Mouse (Mus musculus): ENCODE measurements around the gene Hvcn1.

Hvcn1 gene

DNA sequence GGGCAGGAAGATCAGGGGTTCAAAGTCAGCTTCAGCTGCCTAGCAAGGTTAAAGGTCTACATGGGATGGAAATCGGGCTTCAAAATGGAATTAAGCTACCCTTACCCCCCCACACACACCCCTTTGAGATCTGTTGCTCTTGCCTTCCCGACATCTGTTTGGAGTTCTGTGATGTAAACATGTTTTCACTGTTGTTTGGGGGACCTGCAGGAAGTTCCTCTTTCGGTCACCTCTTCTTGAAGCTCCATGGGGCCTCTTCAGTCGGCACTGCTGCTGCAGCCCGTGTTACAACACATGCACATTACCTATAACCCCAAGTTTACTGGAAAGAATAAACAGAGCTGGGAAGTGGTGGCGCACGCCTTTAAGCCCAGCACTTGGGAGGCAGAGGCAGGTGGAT lies 60.5 kb downstream of the Hvcn1 start:
- DNase-seq (ENCODE audit: low spot score in 2 of 2): no peak

DNA sequence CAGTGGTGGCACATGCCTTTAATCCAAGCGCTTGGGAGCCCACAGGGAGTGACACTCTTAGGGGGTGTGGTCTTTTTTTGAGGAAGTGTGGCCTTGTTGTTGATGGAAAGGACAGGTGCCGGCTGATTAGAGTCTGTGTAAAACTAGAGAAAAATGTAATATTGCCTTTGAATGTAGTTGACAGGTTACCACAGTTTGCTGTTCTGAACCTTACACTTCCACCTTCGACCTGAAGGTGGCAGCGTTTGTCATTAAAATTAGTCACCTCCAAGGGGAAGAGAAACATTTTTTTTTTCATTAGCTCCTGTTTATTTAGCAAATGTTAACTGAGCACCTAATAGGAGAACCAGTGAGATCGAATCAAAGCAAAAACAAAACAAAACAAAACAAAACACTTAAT lies 61.3 kb downstream of the Hvcn1 start:
- DNase-seq (ENCODE audit: low spot score in 2 of 2): peak in 1 of 2 experiments; percentile 74

DNA sequence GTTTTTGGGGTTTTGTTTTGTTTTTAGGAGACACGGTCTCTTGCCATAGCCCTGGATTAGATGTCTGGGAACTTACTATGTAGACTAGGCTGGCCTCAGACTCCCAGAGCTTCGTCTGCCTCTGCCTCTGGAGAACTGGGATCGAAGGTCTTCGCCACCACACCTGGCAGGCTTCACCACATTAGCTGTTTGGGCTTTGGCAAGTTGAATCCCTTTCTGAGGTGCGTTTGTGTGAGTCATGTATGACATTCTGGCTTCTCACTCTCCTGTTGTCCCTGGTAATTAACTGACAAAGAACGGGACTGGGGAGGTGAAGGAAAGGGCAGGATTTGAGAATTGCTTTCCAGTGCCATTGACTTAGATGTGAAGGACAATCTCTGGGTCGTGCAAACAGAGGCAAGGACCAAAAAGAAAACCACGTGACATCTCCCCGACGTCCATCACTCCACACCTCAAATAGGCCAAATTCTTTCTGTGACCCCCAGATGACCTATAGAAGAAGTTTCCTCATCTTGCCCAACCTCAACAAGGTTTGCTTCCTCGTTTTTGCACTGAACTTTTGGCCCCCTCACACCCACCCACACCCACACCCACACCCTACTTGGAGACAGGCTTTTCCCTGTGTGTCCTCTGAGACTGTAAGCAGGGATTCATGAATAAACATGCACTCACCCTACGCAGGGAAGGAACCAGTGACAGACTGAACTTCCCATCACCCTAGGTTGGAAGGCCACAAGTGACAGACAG lies 62.4 kb downstream of the Hvcn1 start:
- DNase-seq (ENCODE audit: low spot score in 2 of 2): no peak

DNA sequence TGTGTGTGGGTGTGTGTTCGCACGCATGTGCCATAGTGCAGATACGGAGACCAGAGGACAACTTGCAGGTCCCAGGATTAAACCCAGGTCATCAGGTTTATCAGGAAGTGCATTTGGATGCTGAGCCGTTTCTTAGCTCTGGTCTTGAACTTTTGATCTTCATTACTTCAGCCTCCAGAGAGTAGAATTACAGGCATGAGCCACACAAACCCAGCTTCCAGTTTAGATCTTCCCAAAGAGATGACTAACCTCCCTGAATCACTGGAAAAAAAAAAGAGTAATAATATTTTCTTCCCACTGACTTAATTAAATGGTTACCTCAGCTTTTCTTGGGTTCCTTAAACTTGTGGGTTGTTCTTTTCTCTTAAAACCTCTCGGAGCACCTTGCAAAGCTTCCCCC lies 66.2 kb downstream of the Hvcn1 start:
- DNase-seq (ENCODE audit: low spot score in 2 of 2): no peak

DNA sequence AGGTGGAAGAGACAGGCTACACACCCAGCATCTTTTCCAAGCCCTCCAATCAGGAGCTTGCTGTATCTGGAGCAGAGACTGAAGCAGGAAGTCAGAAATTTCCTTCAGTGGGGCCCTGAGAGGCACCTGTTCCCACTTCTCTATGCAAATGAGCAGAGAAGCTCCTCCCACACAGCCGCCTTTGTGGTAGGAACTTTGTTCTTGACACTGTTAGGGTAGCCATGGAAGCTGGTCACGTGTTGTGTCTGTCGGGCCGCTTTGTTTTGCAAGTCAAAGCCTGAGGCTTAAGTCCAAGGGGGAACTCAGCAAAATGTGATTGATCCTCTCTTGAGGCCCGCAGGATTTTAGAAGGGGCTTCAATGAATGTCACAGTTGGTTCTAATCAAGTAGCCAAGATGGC lies 68.2 kb downstream of the Hvcn1 start:
- DNase-seq (ENCODE audit: low spot score in 2 of 2): no peak

DNA sequence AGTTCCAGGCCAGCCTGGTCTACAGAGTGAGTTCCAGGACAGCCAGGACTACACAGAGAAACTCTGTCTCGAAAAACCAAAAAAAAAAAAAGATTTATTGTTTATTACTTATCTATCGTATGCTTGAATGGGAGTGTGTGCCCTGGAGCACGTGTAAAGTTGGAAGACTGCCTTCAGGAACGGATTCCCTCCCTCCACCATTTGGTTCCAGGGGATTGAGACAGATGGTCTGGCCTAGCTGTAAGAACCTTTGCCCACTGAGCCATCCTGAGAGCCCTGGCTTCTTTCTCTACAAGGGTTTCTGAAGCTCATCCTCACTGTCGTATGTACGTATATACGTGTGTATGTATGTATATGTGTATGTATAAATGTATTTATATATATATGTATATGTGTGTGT lies 72.3 kb downstream of the Hvcn1 start:
- no peak for DNase-seq (ENCODE audit: low spot score in 2 of 2)

DNA sequence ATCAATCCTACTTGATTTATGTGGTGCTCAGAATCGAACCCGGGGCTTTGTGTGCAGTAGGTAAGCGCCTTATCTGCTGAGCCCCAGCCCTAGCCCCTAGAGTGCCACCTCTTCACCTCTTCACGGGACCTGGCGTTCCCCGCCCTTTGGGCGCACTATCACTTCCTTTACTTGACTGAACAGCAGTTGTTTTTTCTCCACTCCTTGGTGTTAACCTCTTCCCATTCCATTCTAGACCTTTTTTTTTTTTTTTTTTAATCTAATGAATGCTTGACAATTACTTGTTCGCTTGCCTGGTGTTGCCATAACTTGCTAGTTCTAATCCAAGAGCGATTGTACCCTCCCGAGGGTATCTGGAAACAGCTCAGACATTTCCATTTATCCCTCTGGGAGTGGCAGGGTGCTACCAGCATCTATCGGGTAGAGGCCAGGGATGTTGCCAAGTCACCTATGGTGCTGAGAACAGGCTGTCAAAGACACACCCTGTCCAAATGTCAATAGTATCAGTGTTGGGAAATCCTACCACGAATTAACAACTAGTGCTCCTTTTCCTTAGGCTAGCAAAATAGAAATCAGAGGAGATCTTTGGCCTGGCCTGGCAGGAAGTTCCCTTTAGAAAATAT lies 73.3 kb downstream of the Hvcn1 start:
- no peak for DNase-seq (ENCODE audit: low spot score in 2 of 2)

DNA sequence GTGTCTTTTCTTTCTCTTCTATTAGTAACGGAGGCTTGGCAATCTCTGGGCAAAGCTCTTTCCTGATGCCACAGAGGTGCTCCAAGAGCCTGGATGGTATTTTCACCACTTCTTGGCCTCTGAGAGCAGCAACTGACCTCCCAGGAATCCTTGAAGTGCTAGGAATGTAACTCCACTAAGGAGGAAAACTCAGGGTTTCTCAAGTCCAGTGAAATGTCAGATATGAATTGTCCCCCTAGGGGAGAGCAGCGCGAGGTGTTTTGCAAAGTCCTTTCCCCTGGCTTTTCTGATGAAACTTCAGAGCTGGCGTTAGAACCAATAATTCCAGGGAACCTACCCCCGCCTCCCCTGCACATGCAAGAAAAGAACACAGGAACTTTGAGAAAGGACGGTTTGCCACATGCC lies 73.8 kb downstream of the Hvcn1 start:
- DNase-seq (ENCODE audit: low spot score in 2 of 2): no peak

DNA sequence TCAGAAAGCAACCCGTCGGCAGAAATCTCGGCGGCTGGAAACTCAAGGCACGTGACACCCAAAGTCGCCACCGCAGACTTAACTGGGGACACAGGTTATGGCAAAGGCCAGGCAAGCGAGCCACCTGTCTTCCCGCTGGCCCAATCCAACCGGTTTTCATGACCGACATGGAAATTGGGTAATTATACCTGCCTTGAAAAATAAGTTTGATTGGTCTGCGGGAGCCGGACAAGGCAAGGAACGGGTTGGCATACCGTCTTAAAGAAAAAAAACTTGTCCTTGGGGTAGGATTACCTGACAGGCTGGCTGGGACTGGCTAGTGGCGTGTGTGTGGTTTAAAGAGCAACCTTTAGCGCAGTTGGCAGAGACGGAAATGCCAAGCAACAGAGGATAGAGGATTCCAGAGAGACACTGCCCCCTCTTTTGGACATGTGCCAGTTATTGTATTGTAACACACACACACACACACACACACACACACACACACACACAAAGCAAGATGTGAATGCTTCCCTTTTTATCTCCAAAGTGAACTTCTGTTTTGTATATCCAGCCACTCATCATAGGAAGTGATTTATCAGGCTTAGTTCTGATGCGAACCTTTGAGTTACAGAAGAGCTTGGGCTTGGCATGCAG lies 74.3 kb downstream of the Hvcn1 start:
- DNase-seq (ENCODE audit: low spot score in 2 of 2): no peak

DNA sequence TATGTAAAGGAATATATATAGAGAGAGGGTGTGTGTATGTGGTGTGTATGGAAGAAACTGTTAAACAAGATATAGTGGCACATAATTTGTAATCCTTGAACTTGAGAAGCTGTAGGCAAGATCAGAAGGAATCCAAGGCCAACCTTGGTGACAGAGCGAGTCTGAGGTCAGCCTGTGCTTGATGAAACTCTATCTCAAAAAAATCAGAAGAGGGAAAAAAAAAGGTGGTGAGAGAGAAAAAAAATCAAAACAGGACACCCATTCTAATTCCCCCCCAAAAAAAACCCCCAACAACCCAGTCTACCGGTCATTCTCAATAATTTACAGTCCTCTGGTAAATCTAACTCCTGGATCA lies 77.2 kb downstream of the Hvcn1 start:
- DNase-seq (ENCODE audit: low spot score in 2 of 2): no peak

DNA sequence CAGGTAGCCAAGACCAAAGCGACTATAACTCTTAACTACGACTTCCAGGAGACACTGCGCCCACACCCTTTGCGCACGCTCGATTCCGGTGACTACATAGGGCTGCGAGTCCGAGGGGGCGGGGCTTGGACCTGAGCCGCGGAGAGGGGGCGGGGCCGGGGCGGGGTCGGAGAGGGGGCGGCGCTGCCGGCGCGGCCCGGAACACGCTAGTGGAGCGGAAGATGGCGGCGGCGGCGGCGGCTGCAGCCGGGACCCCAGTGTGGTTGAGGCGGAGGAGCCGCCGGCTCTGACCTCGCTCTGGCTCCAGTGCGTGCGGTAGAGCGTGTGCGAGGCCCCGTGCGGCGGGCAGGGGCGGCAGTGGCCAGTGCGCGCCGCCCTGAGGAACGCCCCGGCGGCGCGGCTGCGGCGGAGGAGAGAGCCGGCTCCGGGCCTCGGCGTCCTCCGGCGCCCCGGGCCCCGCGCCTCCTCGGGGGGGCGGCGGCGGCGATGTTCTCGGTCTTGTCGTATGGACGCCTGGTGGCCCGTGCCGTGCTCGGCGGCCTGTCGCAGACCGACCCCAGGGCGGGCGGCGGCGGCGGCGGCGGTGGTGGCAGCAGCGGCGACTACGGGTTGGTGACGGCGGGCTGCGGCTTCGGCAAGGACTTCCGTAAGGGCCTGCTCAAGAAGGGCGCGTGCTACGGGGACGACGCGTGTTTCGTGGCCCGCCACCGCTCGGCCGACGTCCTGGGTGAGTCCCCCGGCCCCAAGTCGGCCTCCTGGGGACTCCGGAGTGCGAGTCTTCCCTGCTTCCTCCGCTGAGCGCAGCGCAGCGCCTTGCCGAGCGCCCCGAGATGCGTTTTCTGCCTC lies 77.8 kb downstream of the Hvcn1 start, which contains the start of gene Pptc7:
TSS of gene Pptc7 (plus strand) at position 183 of the 846 bp plus-strand sequence.
- DNase-seq (ENCODE audit: low spot score in 2 of 2): peak; percentile 67 to 87

DNA sequence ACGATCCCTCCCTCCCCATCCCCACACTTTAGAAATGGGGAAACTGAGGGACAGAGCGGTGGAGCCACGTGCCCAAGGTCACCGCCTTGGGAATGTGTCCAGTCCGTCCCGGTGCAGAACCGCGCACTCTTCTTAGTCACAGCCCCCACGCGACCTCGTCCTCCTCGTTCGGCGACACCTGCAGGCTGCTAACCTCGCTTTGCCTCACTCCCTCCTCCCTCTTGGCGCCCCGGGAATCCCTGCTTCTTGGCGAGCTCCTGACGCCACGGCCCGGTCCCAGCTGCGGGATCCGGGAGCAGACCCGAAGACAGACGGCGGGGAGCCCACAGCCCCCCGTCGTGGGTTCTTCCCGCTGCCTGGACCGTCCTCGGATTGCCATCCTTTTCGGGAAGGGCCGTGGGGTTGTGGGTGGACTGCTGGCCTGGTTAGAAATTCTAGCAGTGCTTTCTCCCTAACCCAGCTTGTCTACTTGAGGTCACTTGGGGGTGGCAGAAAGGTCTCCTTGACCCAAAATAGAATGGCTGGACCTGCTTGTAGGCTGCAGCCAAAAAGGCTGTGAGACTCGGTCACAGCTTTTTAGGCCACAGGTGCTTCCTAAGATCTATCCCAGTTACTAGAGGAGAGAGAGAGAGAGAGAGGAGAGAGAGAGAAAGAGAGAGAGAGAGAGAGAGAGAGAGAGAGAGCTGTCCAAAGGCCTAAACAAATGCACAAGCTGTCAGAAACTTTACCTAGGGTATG lies 78.6 kb downstream of the Hvcn1 start:
- no peak for DNase-seq (ENCODE audit: low spot score in 2 of 2)

DNA sequence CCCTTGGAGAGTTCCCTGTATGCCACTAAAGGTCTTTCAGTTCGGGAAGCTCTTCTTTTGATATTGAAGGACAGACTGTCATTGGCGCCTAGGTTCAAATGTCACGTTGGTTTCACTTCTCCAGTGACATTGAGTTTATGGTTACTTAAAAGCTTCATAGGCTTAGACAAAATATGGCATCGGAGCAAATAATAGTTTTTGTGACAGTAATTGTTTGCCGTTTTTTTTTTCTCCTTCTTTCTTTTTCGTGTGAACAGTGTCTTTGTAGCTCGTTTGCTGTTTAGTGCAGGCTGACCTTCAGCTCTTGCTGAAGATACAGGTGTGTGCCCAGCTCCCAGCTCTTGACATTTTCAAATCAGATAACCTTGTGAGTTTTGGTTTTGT lies 79.2 kb downstream of the Hvcn1 start:
- DNase-seq (ENCODE audit: low spot score in 2 of 2): no peak

DNA sequence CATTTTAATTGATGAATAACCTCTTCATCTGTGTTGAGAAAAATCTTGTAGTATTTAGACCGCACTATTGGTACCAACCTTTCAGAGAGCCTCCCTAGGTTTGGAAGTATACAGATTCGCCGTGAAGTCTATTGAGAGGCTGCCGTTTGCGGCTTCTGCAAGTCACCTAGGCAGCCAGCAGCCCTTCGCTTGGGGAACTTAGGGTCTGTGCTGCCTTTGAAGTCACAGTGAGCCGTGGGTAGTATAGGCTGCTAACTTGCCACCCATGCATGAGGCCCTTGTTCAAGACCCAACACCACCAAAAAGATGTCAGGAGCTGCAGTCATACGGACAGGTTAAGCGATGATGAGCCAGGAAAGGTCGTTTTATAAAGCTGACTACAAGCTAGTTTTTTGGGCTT lies 79.6 kb downstream of the Hvcn1 start:
- no peak for DNase-seq (ENCODE audit: low spot score in 2 of 2)

DNA sequence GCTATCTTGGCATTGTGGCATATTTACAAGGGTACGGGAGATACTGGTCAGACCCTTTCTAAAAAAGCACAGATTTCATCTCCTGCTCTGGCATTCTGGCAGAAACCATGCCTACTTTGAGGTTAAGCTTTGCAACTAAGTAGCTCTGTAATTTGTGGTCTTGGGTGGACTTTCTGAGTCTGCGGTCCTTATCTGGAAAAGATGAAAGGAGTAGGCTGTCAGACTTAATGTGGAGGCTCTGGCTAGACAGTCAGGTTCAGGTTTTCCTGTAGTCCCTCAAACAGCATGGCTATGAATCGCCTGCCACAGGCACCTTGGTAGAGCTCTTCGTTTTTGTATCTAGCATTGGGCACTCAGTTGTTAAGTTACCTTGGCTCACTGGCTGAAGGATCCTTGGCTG lies 80.4 kb downstream of the Hvcn1 start:
- no peak for DNase-seq (ENCODE audit: low spot score in 2 of 2)

DNA sequence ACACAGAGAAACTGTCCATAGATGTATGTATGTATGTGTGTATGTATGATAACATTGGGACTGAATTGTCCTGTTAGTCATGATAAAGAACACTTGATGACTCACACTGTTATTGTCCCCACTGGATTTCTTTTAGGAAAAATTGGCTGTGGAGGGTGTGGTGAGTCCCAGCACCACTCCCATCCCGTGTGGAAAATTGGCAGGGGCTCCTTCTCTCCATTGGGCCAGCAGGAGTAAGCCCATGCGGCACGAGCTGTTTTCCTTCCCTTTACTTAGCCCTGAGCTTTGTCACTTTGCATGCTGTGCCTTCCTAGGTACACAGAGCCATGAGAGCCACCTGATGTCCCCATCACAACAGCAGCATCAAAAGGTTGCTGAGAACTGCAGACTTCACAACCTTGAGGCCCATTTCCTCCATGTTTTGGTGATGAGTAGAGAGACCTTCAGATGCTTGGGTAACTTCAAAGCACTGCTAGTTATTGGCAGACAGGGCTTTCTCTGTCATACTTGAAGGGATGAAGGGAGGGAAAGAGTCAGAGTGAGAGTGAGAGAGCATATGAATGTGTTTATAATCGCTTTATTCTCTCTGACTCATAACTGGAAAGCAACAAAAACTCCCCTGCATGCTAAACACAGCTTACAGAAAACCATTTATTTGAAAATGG lies 81.7 kb downstream of the Hvcn1 start:
- DNase-seq (ENCODE audit: low spot score in 2 of 2): no peak

DNA sequence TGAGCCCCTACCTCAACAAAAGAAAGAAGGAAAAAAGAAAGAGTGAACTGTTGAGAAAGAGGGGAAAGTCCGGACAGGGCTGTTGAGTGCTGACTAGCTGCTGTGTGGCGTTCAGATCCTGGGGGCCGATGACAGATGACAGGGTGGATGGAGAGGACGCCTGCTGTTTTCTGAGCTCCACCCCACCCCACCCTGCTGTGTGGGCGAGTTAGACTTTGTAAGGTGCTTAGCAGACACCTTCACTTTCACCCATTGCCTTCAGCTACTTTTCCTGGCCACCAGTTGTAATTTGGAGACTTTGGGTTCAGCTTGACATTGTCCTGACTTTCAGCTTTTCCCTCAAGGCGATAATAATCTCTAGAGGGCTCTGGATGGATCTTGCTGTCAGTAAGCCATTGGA lies 84.5 kb downstream of the Hvcn1 start:
- no peak for DNase-seq (ENCODE audit: low spot score in 2 of 2)
